Mouse (Mus musculus): Measurements from ENCODE around the gene Ncbp3.
"Not testable (repeated sequence)": the region's sequence is repeated elsewhere in the genome, so short reads cannot be mapped to it uniquely, and the experiment has no call there.

Gene Ncbp3

GRCm38 (mm10) chr11:73087700-73088480, 40.3 kb downstream of the Ncbp3 start:
- no peak for DNase-seq (ENCODE audit: low spot score)

GRCm38 (mm10) chr11:73090283-73090682, 42.7 kb downstream of the Ncbp3 start, which contains the start of gene Itgae:
Gene Itgae (plus strand): TSS chr11:73090583.
- no peak for DNase-seq (ENCODE audit: low spot score)

GRCm38 (mm10) chr11:73090826-73091225, 43.2 kb downstream of the Ncbp3 start:
- DNase-seq (ENCODE audit: low spot score), result no peak

GRCm38 (mm10) chr11:73092057-73092456, 44.5 kb downstream of the Ncbp3 start:
- DNase-seq (ENCODE audit: low spot score), result no peak

- no peak for DNase-seq (ENCODE audit: low spot score)
These were observed 45.3 kb downstream of the Ncbp3 start for GRCm38 (mm10) chr11:73092877-73093276.

- no peak for DNase-seq (ENCODE audit: low spot score)
These were observed 46.8 kb downstream of the Ncbp3 start for GRCm38 (mm10) chr11:73094231-73094995.

- no peak for DNase-seq (ENCODE audit: low spot score)
These were observed 51.3 kb downstream of the Ncbp3 start for GRCm38 (mm10) chr11:73098860-73099259.

- no peak for DNase-seq (ENCODE audit: low spot score)
These were observed 52.6 kb downstream of the Ncbp3 start for GRCm38 (mm10) chr11:73099976-73100750.

GRCm38 (mm10) chr11:73101308-73101707, 53.7 kb downstream of the Ncbp3 start:
- no peak for DNase-seq (ENCODE audit: low spot score)

- DNase-seq (ENCODE audit: low spot score), result no peak
These were observed 57.7 kb downstream of the Ncbp3 start for GRCm38 (mm10) chr11:73105246-73105645.

GRCm38 (mm10) chr11:73107358-73107757, 59.8 kb downstream of the Ncbp3 start:
- not testable (repeated sequence) for DNase-seq (ENCODE audit: low spot score)

GRCm38 (mm10) chr11:73108195-73108897, 60.8 kb downstream of the Ncbp3 start:
- no peak for DNase-seq (ENCODE audit: low spot score)

- DNase-seq (ENCODE audit: low spot score), result no peak
These were observed 61.5 kb downstream of the Ncbp3 start for GRCm38 (mm10) chr11:73108898-73109625.

- DNase-seq (ENCODE audit: low spot score), result no peak
These were observed 62.4 kb downstream of the Ncbp3 start for GRCm38 (mm10) chr11:73109941-73110340.

GRCm38 (mm10) chr11:73111414-73111813, 63.8 kb downstream of the Ncbp3 start:
- no peak for DNase-seq (ENCODE audit: low spot score)

GRCm38 (mm10) chr11:73126495-73126894, 78.9 kb downstream of the Ncbp3 start:
- DNase-seq (ENCODE audit: low spot score), result no peak

- no peak for DNase-seq (ENCODE audit: low spot score)
These were observed 83.4 kb downstream of the Ncbp3 start for GRCm38 (mm10) chr11:73131020-73131419.

- no peak for DNase-seq (ENCODE audit: low spot score)
These were observed 85.4 kb downstream of the Ncbp3 start for GRCm38 (mm10) chr11:73132999-73133398.

GRCm38 (mm10) chr11:73134222-73134621, 86.6 kb downstream of the Ncbp3 start:
- no peak for DNase-seq (ENCODE audit: low spot score)

GRCm38 (mm10) chr11:73136587-73136986, 89.0 kb downstream of the Ncbp3 start:
- no peak for DNase-seq (ENCODE audit: low spot score)

GRCm38 (mm10) chr11:73137116-73137515, 89.5 kb downstream of the Ncbp3 start:
- peak; percentile 29 for DNase-seq (ENCODE audit: low spot score)
